Mouse (Mus musculus) embryonic fibroblast, embryonic 13.5 days (primary cell): ENCODE measurements at regions not wholly inside any gene's neighbourhood (a gene's known extent, or its start where the extent isn't known, plus 50 kb on each side); places are given as distances from the start of the nearest gene placed in this dataset.
A peak's percentile ranks its signal among the peaks of the same experiment; 100 is the strongest.
"Not testable (repeated sequence)": the region's sequence is repeated elsewhere in the genome, so short reads cannot be mapped to it uniquely, and the experiment has no call there.

Experiments used
- H3K27ac ChIP-seq: 2 replicates; pipeline ENCODE4 v1.5.1; 2012; ENCODE audit warnings: low read length, control low read depth, inconsistent platforms; ENCODE audit not compliant: insufficient read depth
- H3K4me1 ChIP-seq: 2 replicates; pipeline ENCODE4 v1.6.1; 2011; ENCODE audit warnings: low read length; ENCODE audit not compliant: control insufficient read depth, insufficient read depth
- H3K4me3 ChIP-seq: 2 replicates; pipeline ENCODE4 v1.5.1; 2011; ENCODE audit warnings: mild to moderate bottlenecking, control low read depth, low read length; ENCODE audit not compliant: insufficient read depth
- CTCF ChIP-seq: IDR thresholded peaks from 2 replicates; pipeline ENCODE4 v1.5.1; 2011; ENCODE audit warnings: mild to moderate bottlenecking, control low read depth, low read length, moderate library complexity, borderline replicate concordance; ENCODE audit not compliant: insufficient read depth
- POLR2A ChIP-seq: IDR thresholded peaks from 2 replicates; pipeline ENCODE4 v1.6.1; 2011; ENCODE audit warnings: low read depth, mild to moderate bottlenecking, control low read depth, low read length, moderate library complexity

- Histone ChIP-seq H3K4me3 (no peak overlapping the region), H3K4me1 (no peaks in the 10 kb centered on the region), H3K27ac (no peak overlapping the region)
- TF ChIP-seq POLR2A = no peak
- TF ChIP-seq CTCF = no peak
Measured at GRCm38 (mm10) chr14:120816529-120816928, 94.5 kb upstream of the Ipo5 start.

- no peak for TF ChIP-seq POLR2A
- no peak for TF ChIP-seq CTCF
- no peak overlapping the region for H3K4me3 ChIP-seq
- no peak overlapping the region for H3K27ac ChIP-seq
- H3K4me1 ChIP-seq = no peaks in the 10 kb centered on the region
Measured at GRCm38 (mm10) chr14:120826187-120826586, 84.8 kb upstream of the Ipo5 start.

- peak overlapping the region; percentile 52 for H3K27ac ChIP-seq
- not testable (repeated sequence) for H3K4me3 ChIP-seq, H3K4me1 ChIP-seq
Measured at GRCm38 (mm10) chr14:120830389-120830835, 80.6 kb upstream of the Ipo5 start.

DNA sequence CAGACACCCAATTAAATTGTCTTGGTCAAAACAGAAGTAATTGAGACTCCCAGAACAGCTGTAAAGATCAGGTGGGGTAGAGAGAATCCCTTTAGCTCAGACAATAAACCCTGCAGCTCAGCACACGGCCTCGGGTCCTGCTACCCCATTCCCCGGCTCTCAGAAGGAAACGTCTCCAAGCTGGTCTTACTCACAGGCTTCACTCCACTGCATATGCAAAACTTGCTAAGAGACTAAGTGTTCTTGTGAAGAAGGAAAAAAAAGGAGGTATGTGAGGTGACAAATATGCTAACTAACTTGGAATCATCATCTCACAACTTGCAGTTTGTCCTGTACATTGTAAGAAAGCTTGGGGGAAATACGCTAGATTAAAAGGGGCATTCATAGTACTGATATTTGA lies 79.6 kb upstream of the Ipo5 start:
- Histone ChIP-seq H3K27ac (no peak overlapping the region), H3K4me3 (no peak overlapping the region), H3K4me1 (peaks cover 6% of the 10 kb centered on the region)
- TF ChIP-seq CTCF (no peak), POLR2A (no peak)

- peak overlapping the region; percentile 97 for H3K27ac ChIP-seq
- TF ChIP-seq CTCF (peak; percentile 94), POLR2A (no peak; the same call in 1 of the 2 replicates)
- H3K4me1 ChIP-seq = peaks cover 6% of the 10 kb centered on the region
- H3K4me3 ChIP-seq = peak overlapping the region; percentile 22
Measured at GRCm38 (mm10) chr14:120831847-120832613, 79.0 kb upstream of the Ipo5 start.

DNA sequence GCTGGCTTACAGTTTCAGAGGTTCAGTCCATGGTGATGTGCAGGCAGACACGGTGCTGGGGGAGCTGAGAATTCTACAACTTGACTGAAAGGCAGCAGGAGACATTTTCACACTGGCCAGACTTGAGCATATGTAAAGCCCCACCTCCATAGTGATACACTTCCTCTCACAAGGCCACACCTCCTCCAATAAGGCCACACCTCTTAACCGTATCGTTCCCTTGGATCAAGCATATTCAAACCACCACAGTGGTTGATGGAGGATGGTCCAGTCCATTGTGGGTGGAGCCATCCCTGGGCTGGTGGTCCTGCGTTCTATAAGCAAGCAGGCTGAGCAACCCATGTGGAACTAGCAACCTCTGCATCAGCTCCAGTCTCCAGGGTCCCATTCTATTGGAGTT lies 76.2 kb upstream of the Ipo5 start:
- Histone ChIP-seq H3K4me1 (peaks cover 6% of the 10 kb centered on the region), H3K27ac (no peak overlapping the region), H3K4me3 (no peak overlapping the region)
- TF ChIP-seq POLR2A = no peak
- TF ChIP-seq CTCF = no peak

DNA sequence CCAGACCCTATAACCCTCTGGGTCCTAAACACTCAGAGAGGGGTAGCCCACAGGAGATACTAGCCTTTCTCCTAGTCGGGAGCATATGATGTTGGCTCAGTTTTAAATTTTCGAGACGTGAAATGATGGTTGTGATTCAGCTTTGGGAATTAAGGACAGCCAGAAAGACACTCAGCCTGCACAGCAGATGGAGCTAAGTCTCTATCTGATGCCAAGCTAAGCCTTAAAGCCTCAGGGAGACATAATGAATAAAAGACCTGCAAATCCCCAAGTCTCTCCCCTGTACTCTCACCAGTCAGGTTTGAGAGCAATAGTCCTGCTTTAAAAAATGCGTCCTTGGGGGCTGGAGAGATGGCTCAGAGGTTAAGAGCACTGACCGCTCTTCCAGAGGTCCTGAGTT lies 75.3 kb upstream of the Ipo5 start:
- H3K4me3 ChIP-seq = no peak overlapping the region
- TF ChIP-seq CTCF (0 out of 2 replicates have a peak, but pooled peaks have one; percentile 7), POLR2A (no peak)
- H3K4me1 ChIP-seq = peaks cover 6% of the 10 kb centered on the region
- H3K27ac ChIP-seq = no peak overlapping the region

- no peak overlapping the region for H3K27ac ChIP-seq
- H3K4me3 ChIP-seq = no peak overlapping the region
- H3K4me1 ChIP-seq = peaks cover 6% of the 10 kb centered on the region; the same call in 1 of the 2 replicates
- no peak for TF ChIP-seq POLR2A
- TF ChIP-seq CTCF = no peak
Measured at GRCm38 (mm10) chr14:120836535-120837316, 74.3 kb upstream of the Ipo5 start.

DNA sequence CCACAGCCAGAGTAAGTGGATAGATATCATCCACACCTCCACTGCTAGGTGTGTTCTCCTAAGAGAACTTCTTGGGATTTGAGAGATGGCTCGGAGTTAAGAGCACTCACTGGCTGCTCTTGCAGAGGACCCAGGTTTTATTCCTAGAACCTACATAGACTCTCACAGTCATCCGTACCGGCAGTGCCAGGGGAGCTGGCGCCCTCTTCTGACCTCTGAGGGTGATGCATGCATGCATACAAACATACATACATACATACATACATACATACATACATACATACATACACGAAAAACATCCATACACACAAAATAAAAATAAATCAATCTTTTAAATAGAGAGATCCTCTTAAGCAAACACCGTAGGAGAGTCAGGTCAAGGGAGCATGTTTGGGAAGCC lies 70.1 kb upstream of the Ipo5 start:
- no peak for TF ChIP-seq POLR2A
- TF ChIP-seq CTCF = no peak
- 0 out of 2 replicates have a peak, but pooled peaks cover 1% of the 10 kb centered on the region for H3K4me1 ChIP-seq
- no peak overlapping the region for H3K4me3 ChIP-seq
- no peak overlapping the region for H3K27ac ChIP-seq

DNA sequence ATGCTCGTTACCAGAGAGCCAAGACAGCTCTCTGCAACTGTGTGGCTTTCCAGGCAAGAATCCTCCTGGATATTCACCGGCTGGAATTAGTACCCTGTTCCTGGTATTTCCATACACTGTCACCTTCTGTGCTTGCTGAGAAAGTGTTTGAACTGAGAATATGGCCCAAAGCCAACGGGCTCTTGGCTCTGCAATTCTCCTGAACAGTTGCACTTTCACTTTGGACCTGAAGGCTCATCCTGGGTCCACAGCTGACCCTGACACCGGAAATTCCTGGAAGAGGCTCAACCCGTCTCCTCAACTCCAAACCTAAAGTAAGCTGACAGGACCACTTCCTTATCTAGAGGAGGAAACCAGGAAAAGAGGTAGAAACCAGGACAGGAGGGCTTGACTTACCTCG lies 69.7 kb upstream of the Ipo5 start:
- no peak for TF ChIP-seq POLR2A
- TF ChIP-seq CTCF = no peak
- Histone ChIP-seq H3K27ac (no peak overlapping the region), H3K4me1 (0 out of 2 replicates have a peak, but pooled peaks cover 5% of the 10 kb centered on the region)

More for the DNA sequence above, 69.7 kb upstream of the Ipo5 start:
- H3K4me3 ChIP-seq = no peak overlapping the region
